28 mouse cellular contexts compared by ENCODE assay signal in genomic region chr1:129586635-129587034, GRCm38 (mm10).
DNase-seq lines count a peak whose midpoint lies in the region; ATAC-seq and TF ChIP-seq lines count a peak whose summit lies in the region.
"Had no signal": no experiment of that assay in that cellular context is flagged by ENCODE, and none has a peak within 500 bp of the region (broad histone marks: within the 10 kb centered on the region; RNA-seq: fewer than 3 reads in every experiment).

No protein-coding gene starts in this region.

- no peak overlapping the region for H3K9ac ChIP-seq in kidney, embryonic 14.5 days (ENCODE audit: low read depth, low read length)
- H3K9ac ChIP-seq in kidney, embryonic 16.5 days (replicated peaks; ENCODE audit: low read length) = no peak overlapping the region
- no peak overlapping the region for H3K9ac ChIP-seq in lung, embryonic 14.5 days
- H3K9ac ChIP-seq: embryonic facial prominence, embryonic 13.5 days; embryonic facial prominence, embryonic 15.5 days; forebrain, embryonic 12.5 days had no signal

- DNase-seq in kidney, adult 9 months = no peak
- no peak for DNase-seq in kidney, postnatal 10 days
- peak; percentile 61 for DNase-seq in lung, embryonic 14.5 days
- DNase-seq in lung, postnatal 25 days (ENCODE audit: low spot score) = no peak
- peak; percentile 3 for DNase-seq in mesoderm, embryonic 11.5 days (ENCODE audit: low read depth, low spot score)
- DNase-seq in c-Kit-positive CD71-positive TER-119-positive erythroid progenitor cells, embryonic 14.5 days (ENCODE audit: low spot score) = no peak
- DNase-seq: adrenal gland, adult 2 months; adrenal gland, postnatal 10 days; adrenal gland, postnatal 25 days; B cell, adult 2 months; cerebellum, adult 11-12 months; cerebellum, adult 2 months; cerebellum, adult 9-10 months; cerebellum, postnatal 10 days; cerebellum, postnatal 36 days; embryo, embryonic 11 days had no signal

- TF ChIP-seq CTCF in lung, embryonic 14.5 days (IDR thresholded peaks at IDR 0.05; ENCODE audit: low read depth) = no peak

- H3K4me1 ChIP-seq in kidney, embryonic 14.5 days (ENCODE audit: control insufficient read depth, insufficient read depth, low read length) = no peaks in the 10 kb centered on the region
- peaks cover 9% of the 10 kb centered on the region for H3K4me1 ChIP-seq in kidney, embryonic 16.5 days (ENCODE audit: insufficient read depth, low read length)
- no peaks in the 10 kb centered on the region for H3K4me1 ChIP-seq in lung, embryonic 14.5 days (ENCODE audit: insufficient read depth)
- H3K4me1 ChIP-seq: embryonic facial prominence, embryonic 13.5 days; embryonic facial prominence, embryonic 15.5 days; forebrain, embryonic 10.5 days; forebrain, embryonic 12.5 days had no signal

- no peaks in the 10 kb centered on the region for H3K9me3 ChIP-seq in kidney, embryonic 14.5 days (ENCODE audit: control insufficient read depth, low read length)
- H3K9me3 ChIP-seq in kidney, embryonic 16.5 days (ENCODE audit: low read length) = no peaks in the 10 kb centered on the region
- H3K9me3 ChIP-seq in lung, embryonic 14.5 days (ENCODE audit: low read depth, low read length) = no peaks in the 10 kb centered on the region
- H3K9me3 ChIP-seq: embryonic facial prominence, embryonic 13.5 days; embryonic facial prominence, embryonic 15.5 days; forebrain, embryonic 10.5 days; forebrain, embryonic 12.5 days; G1E had no signal

- no peaks in the 10 kb centered on the region for H3K36me3 ChIP-seq in kidney, embryonic 14.5 days (ENCODE audit: control insufficient read depth, insufficient read depth, low read length)
- no peaks in the 10 kb centered on the region for H3K36me3 ChIP-seq in kidney, embryonic 16.5 days (ENCODE audit: insufficient read depth, low read length)
- H3K36me3 ChIP-seq in lung, embryonic 14.5 days (ENCODE audit: insufficient read depth) = no peaks in the 10 kb centered on the region
- H3K36me3 ChIP-seq: embryonic facial prominence, embryonic 13.5 days; embryonic facial prominence, embryonic 15.5 days; forebrain, embryonic 10.5 days; forebrain, embryonic 12.5 days; G1E had no signal

- H3K27ac ChIP-seq in kidney, embryonic 14.5 days (ENCODE audit: low read depth, low read length) = no peak overlapping the region
- H3K27ac ChIP-seq in kidney, embryonic 16.5 days (ENCODE audit: low read length) = no peak overlapping the region
- no peak overlapping the region for H3K27ac ChIP-seq in lung, embryonic 14.5 days (ENCODE audit: low read depth)
- H3K27ac ChIP-seq: embryonic facial prominence, embryonic 13.5 days; embryonic facial prominence, embryonic 15.5 days; forebrain, embryonic 10.5 days; forebrain, embryonic 12.5 days had no signal

- no peak overlapping the region for H3K4me2 ChIP-seq in kidney, embryonic 14.5 days (replicated peaks; ENCODE audit: low read depth, low read length)
- no peak overlapping the region for H3K4me2 ChIP-seq in kidney, embryonic 16.5 days (replicated peaks; ENCODE audit: low read depth, low read length)
- H3K4me2 ChIP-seq in lung, embryonic 14.5 days = no peak overlapping the region
- H3K4me2 ChIP-seq: embryonic facial prominence, embryonic 13.5 days; embryonic facial prominence, embryonic 15.5 days; forebrain, embryonic 12.5 days had no signal

- 20% methylated on average over 6 of the region's 6 CpGs for WGBS in kidney, embryonic 14.5 days
- 23% methylated on average over 6 of the region's 6 CpGs for WGBS in kidney, embryonic 16.5 days
- WGBS in lung, embryonic 14.5 days = 23% methylated on average over 6 of the region's 6 CpGs

- no peaks in the 10 kb centered on the region for H3K27me3 ChIP-seq in kidney, embryonic 14.5 days (ENCODE audit: control insufficient read depth, insufficient read depth, low read length)
- no peaks in the 10 kb centered on the region for H3K27me3 ChIP-seq in kidney, embryonic 16.5 days (ENCODE audit: insufficient read depth, low read length)
- no peaks in the 10 kb centered on the region for H3K27me3 ChIP-seq in lung, embryonic 14.5 days (ENCODE audit: insufficient read depth, low read length)
- H3K27me3 ChIP-seq: CH12.LX; embryonic facial prominence, embryonic 13.5 days; embryonic facial prominence, embryonic 15.5 days; forebrain, embryonic 12.5 days had no signal

- H3K4me3 ChIP-seq in kidney, embryonic 14.5 days (ENCODE audit: low read length) = no peak overlapping the region
- no peak overlapping the region for H3K4me3 ChIP-seq in kidney, embryonic 16.5 days (ENCODE audit: low read length)
- no peak overlapping the region for H3K4me3 ChIP-seq in lung, embryonic 14.5 days (ENCODE audit: low read depth, low read length)
- H3K4me3 ChIP-seq: embryonic facial prominence, embryonic 13.5 days; embryonic facial prominence, embryonic 15.5 days; erythroblast, embryonic 14.5 days; forebrain, embryonic 10.5 days; forebrain, embryonic 12.5 days had no signal

- ATAC-seq in kidney, embryonic 14.5 days (ENCODE audit: low FRiP score, low TSS enrichment) = peak; percentile 68; the same call in 1 of the 2 replicates
- peak; percentile 35; the same call in 1 of the 2 replicates for ATAC-seq in kidney, embryonic 16.5 days (ENCODE audit: low FRiP score, low TSS enrichment)
- ATAC-seq in lung, embryonic 14.5 days (ENCODE audit: insufficient read depth) = peak; percentile 79; the same call in 1 of the 2 replicates
- ATAC-seq: CD4-positive, CD25-positive, alpha-beta regulatory T cell, adult 4 months; forebrain, embryonic 14.5 days; forebrain, embryonic 16.5 days had no signal

Comparison
In these comparisons a context has a peak if more than half of its experiments do, and no peak if none do; other contexts are left out.
1. DNase-seq: peak in lung, embryonic 14.5 days (single experiment) and mesoderm, embryonic 11.5 days (single experiment); none in kidney, adult 9 months (single experiment), kidney, postnatal 10 days (single experiment), lung, postnatal 25 days (single experiment) and c-Kit-positive CD71-positive TER-119-positive erythroid progenitor cells, embryonic 14.5 days (single experiment).
2. Peak in every context shown above with its lines, with median percentiles within 50 percentile points of each other: ATAC-seq.